Mouse (Mus musculus): ENCODE data around the gene Tsx.

- TF ChIP-seq POLR2A (IDR thresholded peaks at IDR 0.05; ENCODE audit: low read depth, low read length) (no peak), HCFC1 (IDR thresholded peaks at IDR 0.05; ENCODE audit: low read depth, low read length) (no peak), CTCF (conservative IDR thresholded peaks at IDR 0.05 in 1 of 2, IDR thresholded peaks at IDR 0.05 in 1 of 2; ENCODE audit: low read depth in 2 of 2, low read length in 2 of 2) (no peak), TCF12 (IDR thresholded peaks at IDR 0.05; ENCODE audit: low read depth, low read length) (no peak), E2F4 (IDR thresholded peaks at IDR 0.05; ENCODE audit: insufficient replicate concordance, low read depth, low read length) (no peak), NELFE (IDR thresholded peaks at IDR 0.05; ENCODE audit: low read depth, low read length) (no peak), BHLHE40 (IDR thresholded peaks at IDR 0.05; ENCODE audit: low read depth, low read length) (no peak), CHD1 (IDR thresholded peaks at IDR 0.05; ENCODE audit: low read depth, low read length) (no peak), ZMIZ1 (IDR thresholded peaks at IDR 0.05; ENCODE audit: low read depth, low read length) (no peak), IRF4 (IDR thresholded peaks at IDR 0.05; ENCODE audit: low read depth, low read length) (no peak)
These were observed 33.4 kb downstream of the Tsx start for GRCm38 (mm10) chrX:103447539-103448169.
